Mouse (Mus musculus) CD4-positive, CD25-positive, alpha-beta regulatory T cell, adult 2 months (primary cell): Measurements from ENCODE around the gene Enoph1.
A peak's percentile ranks its signal among the peaks of the same experiment; 100 is the strongest.

Experiments used
- DNase-seq: peaks from one replicate; pipeline ENCODE4 v3.0.0-alpha.2; 2012; ENCODE audit warnings: low read depth, low spot score

Gene Enoph1

GRCm38 (mm10) chr5:100039602-100040142, at the start of gene Enoph1, which contains the start of gene Hnrnpdl:
Enoph1 (plus strand) TSS chr5:100039985.
Hnrnpdl (minus strand) TSS chr5:100039664.
- DNase-seq, result peak; percentile 97

GRCm38 (mm10) chr5:99994166-99994565, 45.6 kb upstream of the Enoph1 start:
- no peak for DNase-seq

- no peak for DNase-seq
Measured at GRCm38 (mm10) chr5:99994680-99995079, 45.1 kb upstream of the Enoph1 start.

- no peak for DNase-seq
Measured at GRCm38 (mm10) chr5:100000048-100000447, 39.7 kb upstream of the Enoph1 start.

- DNase-seq, result no peak
Measured at GRCm38 (mm10) chr5:100000500-100000899, 39.3 kb upstream of the Enoph1 start.

- no peak for DNase-seq
Measured at GRCm38 (mm10) chr5:100003895-100004294, 35.9 kb upstream of the Enoph1 start.

GRCm38 (mm10) chr5:100005431-100005830, 34.4 kb upstream of the Enoph1 start:
- no peak for DNase-seq

- no peak for DNase-seq
Measured at GRCm38 (mm10) chr5:100005896-100006295, 33.9 kb upstream of the Enoph1 start.

GRCm38 (mm10) chr5:100006324-100007039, 33.3 kb upstream of the Enoph1 start:
- DNase-seq, result no peak

- DNase-seq, result peak; percentile 56
Measured at GRCm38 (mm10) chr5:100007040-100007375, 32.8 kb upstream of the Enoph1 start.

GRCm38 (mm10) chr5:100008485-100008884, 31.3 kb upstream of the Enoph1 start:
- peak; percentile 23 for DNase-seq

- no peak for DNase-seq
Measured at GRCm38 (mm10) chr5:100012599-100012998, 27.2 kb upstream of the Enoph1 start.

GRCm38 (mm10) chr5:100020089-100020488, 19.7 kb upstream of the Enoph1 start:
- DNase-seq, result no peak

GRCm38 (mm10) chr5:100024403-100024802, 15.4 kb upstream of the Enoph1 start:
- no peak for DNase-seq

GRCm38 (mm10) chr5:100024868-100025267, 14.9 kb upstream of the Enoph1 start:
- no peak for DNase-seq

GRCm38 (mm10) chr5:100030069-100030468, 9.7 kb upstream of the Enoph1 start:
- no peak for DNase-seq

- peak; percentile 22 for DNase-seq
Measured at GRCm38 (mm10) chr5:100032107-100032506, 7.7 kb upstream of the Enoph1 start.

GRCm38 (mm10) chr5:100032646-100033045, 7.1 kb upstream of the Enoph1 start:
- DNase-seq, result no peak

GRCm38 (mm10) chr5:100035950-100036349, 3.8 kb upstream of the Enoph1 start:
- DNase-seq, result peak; percentile 21

- peak; percentile 44 for DNase-seq
Measured at GRCm38 (mm10) chr5:100036681-100037080, 3.1 kb upstream of the Enoph1 start.

GRCm38 (mm10) chr5:100037965-100038713, 1.6 kb upstream of the Enoph1 start:
- DNase-seq, result peak; percentile 94

GRCm38 (mm10) chr5:100038714-100039601, 827 bp upstream of the Enoph1 start:
- peak; percentile 98 for DNase-seq
